Mouse (Mus musculus): ENCODE data around the gene AI661453. TPM values are rescaled to one million over a fixed set of nuclear protein-coding genes. Genes with fewer than 3 reads are reported as not detected.

AI661453 gene
- polyA plus RNA-seq, 1 experiment from 2014 or later, result 0.19 TPM

Other genes starting within 250 kb of the AI661453 start
- 72.0 and 75.3 TPM in 2 replicates for gene Mrps10, start 67.7 kb upstream of the AI661453 start, polyA plus RNA-seq (2015; fragmentation: Nextera tagmentation; extraction: Ambion mirVana)
- 0.56 and 0.77 TPM in 2 replicates for gene Guca1b, start 51.2 kb upstream of the AI661453 start, polyA plus RNA-seq (2015; fragmentation: Nextera tagmentation; extraction: Ambion mirVana)
- gene Guca1a, start 36.0 kb upstream of the AI661453 start, polyA plus RNA-seq (2015; fragmentation: Nextera tagmentation; extraction: Ambion mirVana), result 0.92 and 1.2 TPM in 2 replicates
- 0.63 and 0.78 TPM in 2 replicates for gene 1700001C19Rik, start 761 bp downstream of the AI661453 start, polyA plus RNA-seq (2015; fragmentation: Nextera tagmentation; extraction: Ambion mirVana)
- 19.5 and 21.5 TPM in 2 replicates for gene Taf8, start 65.7 kb downstream of the AI661453 start, polyA plus RNA-seq (2015; fragmentation: Nextera tagmentation; extraction: Ambion mirVana)
- 76.5 and 139 TPM in 2 replicates for gene Ccnd3, start 68.4 kb downstream of the AI661453 start, polyA plus RNA-seq (2015; fragmentation: Nextera tagmentation; extraction: Ambion mirVana)
- 34.7 and 37.1 TPM in 2 replicates for gene Bysl, start 174.9 kb downstream of the AI661453 start, polyA plus RNA-seq (2015; fragmentation: Nextera tagmentation; extraction: Ambion mirVana)
- gene Med20, start 175.0 kb downstream of the AI661453 start, polyA plus RNA-seq (2015; fragmentation: Nextera tagmentation; extraction: Ambion mirVana), result 36.9 and 39.8 TPM in 2 replicates
- gene Gm20517, start 175.0 kb downstream of the AI661453 start, polyA plus RNA-seq (2015; fragmentation: Nextera tagmentation; extraction: Ambion mirVana), result 2.5 and 2.9 TPM in 2 replicates
- gene Usp49, start 194.1 kb downstream of the AI661453 start, polyA plus RNA-seq (2015; fragmentation: Nextera tagmentation; extraction: Ambion mirVana), result 6.1 and 6.8 TPM in 2 replicates

All from neural tube, embryonic 15.5 days (tissue).